Mouse (Mus musculus) kidney, postnatal 25 days (tissue): ENCODE data around the gene Bend6.

Source experiments
- DNase-seq, 2 experiments: peaks; one replicate each; pipeline ENCODE4 v3.0.0; 2021; ENCODE audit warnings: mixed read lengths in 2 of 2

The Bend6 gene

DNA sequence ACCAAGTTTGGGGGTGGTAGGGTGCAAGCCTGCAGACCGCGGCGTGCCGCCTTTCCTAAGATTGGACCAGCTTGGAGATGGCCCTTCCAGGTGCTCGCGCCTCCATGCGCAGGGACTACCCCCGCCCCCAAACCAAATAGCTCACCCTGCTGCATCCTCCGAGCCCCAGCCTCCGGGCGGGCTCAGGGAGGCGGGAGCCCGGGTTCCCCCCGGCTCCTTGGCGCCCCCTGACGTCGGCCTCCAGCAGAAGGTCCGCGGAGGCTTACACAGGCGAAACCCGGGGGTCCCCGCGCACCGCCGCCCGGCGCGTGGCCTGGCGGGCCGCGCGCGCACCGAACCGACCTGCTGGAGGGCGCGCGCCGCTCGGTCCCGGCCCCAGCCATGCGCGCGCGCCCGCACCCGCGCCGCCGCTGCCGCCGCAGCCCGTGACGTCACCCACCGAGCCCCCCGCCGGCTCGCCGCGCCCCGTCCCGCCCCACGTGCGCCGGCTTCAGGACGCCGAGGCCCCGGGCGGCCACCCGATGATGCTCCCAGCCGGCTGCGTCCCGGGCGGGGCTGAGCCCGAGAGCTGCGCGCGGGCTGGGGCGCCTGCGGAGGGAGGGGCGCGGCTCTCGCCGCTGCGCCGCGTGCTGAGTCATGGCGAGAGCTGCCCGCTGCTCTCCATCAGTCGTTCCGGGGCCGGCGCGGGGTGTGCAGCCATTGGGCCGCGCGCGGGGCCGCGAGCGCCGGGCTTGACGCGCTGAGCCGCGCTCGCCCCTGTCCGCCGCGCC, at the start of gene Bend6:
Bend6 (minus strand) TSS at position 396 of the 770 bp plus-strand sequence.
- DNase-seq: peak; percentile 14 to 50

DNA sequence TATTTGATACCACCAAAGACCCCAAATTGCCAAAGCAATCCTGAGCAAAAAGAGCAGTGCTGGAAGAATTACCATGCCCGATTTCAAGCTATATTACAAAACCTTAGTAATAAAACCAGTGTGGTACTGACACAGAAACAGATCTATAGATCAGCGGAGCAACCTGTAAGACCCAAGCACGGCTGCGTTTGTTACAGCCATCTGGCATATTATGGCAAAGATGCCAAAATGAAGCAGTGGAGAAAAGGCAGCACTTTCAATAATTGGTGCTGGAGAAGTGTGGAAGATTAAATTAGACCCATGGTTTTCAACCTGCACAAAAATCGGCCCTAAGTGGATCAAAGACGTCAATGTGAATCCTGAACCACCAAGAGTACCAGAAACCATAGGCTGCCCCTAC, 48.0 kb upstream of the Bend6 start:
- no peak for DNase-seq

DNA sequence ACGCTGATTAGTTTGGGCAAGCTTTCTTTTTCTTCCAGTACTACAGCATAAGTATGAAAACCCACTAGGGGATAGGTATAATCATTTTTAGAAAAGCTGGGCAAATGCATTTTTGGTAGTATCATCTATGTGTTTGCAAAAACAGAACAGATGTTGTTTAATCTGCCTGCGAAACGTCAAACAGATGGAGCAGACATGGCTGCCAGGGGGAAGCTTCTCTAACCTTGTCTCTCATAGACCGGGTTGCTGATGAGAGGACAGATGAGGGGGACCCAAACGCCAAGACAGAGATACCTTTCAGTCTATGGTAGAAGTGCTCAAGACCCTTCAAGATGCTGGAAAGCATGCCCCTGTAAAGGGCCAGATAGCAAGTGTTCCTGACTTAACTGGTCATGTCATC, 40.9 kb upstream of the Bend6 start:
- no peak for DNase-seq

- DNase-seq: peak in 1 of 2 experiments; percentile 4
Observed at GRCm38 (mm10) chr1:33947838-33948237, 40.2 kb upstream of the Bend6 start.

DNA sequence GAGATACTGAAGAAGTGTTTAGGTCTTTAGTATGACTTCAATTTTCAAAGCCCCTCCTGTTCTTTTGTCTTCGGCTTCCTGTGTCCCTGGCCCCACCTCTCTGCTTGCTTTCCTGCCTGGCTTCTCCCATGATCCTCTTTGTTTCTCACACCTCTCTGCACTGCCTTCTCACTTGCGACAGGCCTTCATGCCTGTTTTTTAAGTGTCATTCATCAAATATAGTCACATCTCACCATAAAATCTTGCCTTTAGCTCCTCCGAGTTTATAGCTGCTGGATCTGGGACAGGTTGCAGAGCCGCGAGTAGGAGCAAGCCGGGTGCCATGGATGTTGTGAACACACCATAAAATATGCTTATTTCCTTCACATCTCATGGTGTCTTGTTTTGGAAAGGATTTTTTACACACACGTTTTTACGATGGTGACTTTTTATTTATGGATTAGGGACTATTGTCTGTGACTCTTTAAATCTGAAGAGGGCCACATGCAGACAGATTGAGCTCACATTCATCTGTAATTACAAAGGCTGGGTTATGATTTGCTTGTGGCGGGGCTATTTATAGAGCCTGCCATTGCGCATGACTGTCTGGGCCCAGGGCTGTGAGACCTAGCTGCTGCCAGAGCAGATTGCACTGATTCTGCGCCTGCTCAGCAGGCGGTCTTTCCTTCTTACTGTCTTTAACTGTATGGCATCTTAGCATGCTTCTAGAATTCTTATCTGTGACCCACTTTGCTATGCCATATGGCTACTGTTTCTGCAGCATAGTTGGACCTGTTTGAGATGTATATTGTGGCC, 39.2 kb upstream of the Bend6 start:
- no peak for DNase-seq

DNA sequence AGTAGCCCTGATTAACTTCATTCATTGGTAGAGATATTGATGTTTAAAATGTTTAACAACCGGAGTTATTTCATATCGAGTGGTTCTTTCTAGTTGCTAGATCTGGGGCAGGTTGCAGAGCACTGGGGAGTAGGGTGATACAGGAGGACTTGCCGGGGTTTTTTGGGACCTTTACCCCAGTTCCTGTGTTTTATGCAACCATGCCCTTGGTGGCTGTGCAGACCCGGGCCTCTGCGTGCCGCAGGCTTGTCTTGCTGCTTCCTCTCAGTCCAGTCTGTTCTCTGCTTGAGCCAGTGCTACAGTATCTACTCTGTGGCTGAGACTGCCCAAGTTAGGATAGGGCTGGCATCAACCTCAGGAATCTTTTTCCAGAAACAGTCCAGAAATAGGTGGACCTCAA, 38.1 kb upstream of the Bend6 start:
- no peak for DNase-seq

- peak; percentile 47 to 59 for DNase-seq
Observed at GRCm38 (mm10) chr1:33944977-33945750, 37.5 kb upstream of the Bend6 start.

DNA sequence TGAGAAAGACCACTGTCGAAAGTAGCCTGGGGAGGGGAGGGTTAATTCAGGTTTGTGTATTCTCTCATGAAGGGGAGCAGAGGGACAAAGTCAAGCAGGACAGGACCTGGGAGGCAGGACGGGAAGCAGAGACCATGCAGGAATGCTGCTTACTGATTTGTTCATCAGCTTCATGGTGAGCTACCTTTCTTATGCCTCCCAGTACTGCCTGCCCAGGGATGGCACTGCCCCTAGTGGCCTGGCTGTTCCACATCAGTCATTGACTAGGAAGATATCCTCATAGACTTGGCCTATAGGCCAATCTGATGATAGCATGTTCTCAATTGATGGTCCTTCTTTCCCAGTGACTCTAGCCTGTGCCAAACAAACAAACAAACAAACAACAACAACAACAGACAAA, 36.3 kb upstream of the Bend6 start:
- no peak for DNase-seq

DNA sequence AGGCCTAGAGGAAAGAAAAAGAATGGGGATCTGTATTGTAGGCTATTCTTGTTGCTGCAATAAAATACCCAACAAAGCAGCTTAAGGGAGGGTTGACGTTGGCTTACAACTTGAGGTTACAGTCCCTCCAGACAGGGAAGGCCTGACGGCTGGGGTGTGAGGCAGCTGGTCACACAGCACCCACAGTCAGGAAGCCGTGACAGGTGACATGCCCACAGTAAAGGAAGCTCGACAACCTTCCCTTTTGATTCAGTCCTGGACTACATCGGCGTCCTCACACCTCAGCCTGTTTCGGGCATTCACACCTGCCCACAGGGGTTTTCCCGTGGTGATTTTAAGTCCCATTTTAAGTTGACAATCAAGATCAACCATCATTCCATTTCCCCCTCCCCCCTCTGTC, 35.0 kb upstream of the Bend6 start:
- no peak for DNase-seq

GRCm38 (mm10) chr1:33940364-33940928, 32.8 kb upstream of the Bend6 start:
- no peak for DNase-seq

DNA sequence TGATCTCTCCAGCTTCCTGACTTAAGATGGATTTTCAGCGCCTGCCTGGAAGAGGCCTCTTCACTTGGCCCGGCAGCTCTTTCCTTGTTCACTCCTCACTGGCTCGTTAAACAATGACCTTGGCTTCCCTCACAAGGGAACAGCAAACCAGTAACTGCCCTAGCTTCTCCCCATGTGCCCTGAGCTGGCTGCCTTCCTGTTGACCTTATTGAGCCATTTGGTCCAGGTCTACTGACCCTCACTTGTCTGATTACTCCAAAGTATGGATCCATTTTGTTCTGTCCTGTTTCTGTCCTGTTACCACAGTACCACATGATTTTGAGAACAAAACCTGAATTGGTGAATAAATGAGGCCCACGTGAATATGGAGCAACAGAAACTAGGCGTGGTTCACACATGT, 32.2 kb upstream of the Bend6 start:
- no peak for DNase-seq

DNA sequence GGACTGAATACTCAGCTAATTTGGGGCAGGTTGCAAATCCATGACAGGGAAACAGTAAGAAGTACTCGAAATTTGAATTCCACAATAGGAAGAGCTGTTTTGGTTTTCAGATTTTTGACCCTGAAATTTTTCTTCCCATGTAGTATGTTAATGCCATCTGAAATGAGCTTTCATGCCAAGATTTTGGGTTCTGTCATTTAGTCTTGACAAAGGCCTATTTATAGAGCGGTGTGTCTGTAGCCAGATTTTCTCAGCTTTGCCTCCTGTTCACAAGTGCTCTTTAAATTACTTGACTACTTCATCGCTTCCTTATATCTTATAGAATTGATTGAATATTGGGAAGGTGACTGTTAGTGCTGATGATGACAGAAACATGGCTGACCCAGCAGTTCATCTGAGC, 28.3 kb upstream of the Bend6 start:
- DNase-seq: no peak

DNA sequence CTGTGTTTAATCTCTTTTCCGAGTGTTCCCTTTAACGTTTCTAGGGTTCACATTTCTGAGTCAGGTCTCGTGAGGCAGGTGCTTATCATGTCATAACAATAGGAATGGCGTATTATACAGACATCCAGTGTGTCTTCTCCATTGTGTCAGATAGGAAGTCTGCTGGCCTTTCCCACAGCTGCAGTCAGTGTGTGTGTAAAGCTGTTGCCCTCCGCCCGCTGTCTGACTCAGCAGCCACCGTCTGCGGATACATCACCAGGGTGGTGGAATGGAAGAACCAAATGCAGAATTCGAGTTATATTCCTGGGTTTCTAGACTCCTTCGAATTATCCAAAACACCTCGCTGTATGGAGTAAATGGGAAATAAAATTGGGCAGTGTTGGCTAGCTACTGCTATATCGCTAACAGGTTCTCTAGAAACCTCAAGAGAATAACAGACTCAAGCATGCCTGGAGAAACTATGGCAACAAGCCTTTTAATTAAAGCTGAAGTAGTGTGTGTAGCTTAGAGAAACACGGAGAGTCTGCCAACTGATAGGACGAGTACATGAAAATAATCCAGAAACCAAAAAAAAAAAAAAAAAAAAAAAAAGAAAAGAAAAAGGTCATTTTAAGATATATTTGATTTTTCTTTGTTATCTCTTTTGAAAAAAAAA, 25.4 kb upstream of the Bend6 start:
- DNase-seq: no peak

DNA sequence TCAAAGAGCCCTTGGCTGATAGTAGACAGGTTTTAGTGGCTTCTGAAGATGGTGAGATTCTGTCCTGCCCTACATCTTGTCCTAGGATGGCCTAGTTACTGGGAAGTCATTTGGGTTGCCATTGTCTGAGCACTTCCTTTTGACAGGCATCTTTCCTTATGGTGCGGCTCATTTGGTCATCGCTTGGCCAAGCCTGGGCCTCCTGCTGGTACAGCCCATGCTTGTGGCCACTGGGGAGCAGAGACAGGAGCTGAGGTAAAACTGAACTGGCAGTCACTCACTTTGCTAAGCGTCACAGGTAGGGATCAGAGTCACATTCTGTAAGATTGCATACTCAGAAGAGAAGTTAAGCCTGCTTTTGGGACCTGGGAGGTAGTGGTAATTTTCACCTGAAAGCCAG, 24.6 kb upstream of the Bend6 start:
- no peak for DNase-seq

DNA sequence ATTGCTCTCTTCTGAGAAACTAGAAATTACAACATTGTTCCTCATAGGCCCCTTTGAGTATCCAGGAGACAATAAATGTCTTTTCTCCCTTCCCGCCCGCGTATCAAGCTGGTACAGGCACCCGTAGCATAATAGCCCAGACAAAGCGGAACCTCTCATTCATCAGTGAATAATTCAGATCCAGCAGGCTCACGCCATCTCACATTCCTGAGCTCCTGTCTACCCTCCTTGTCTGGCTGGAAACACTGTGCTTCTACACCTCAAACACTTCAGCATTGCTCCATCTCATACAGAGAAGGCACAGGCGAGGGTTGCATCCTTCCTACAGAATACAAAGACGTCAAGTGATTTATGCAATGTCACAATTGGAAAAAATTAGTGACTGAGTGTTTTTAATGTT, 24.2 kb upstream of the Bend6 start:
- no peak for DNase-seq

DNA sequence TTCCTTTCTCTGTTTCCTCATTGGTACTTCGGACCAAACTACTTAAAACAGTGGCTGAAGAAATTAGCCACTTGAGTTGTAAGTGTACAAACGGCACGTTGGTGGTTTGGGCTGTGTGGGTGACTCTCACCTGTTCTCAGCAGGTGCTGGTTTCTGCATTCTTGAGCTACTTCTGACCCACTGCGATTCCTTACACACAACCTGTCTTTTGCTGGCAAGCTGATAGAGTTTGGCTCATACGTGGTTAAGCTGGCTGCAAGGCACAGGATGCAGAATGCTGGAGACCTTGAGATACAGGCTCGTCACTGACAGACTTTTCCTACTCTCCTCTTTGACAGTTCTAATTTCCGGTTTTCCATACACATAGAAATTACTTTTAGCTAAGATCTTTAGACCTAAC, 19.9 kb upstream of the Bend6 start:
- no peak for DNase-seq

DNA sequence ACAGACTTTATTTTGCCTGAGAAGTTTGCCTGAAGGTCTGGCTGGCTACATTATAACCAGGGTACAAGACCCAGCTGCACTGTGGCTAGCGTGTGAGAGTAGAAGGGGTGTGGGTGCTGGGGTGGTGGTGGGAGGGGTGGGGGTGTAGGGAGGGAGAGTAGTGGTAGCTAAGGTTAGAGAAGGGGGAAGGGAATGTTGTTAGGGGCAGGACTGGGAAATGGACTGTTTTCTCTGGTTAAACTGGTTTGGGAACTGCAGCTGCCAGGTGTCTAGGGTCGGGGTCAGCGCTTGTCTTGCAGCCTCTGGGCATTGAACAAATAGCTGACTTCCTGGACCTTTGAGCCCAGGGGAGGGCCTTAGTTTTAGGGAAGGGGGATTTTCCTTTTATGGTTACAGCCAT, 17.7 kb upstream of the Bend6 start:
- DNase-seq: no peak

DNA sequence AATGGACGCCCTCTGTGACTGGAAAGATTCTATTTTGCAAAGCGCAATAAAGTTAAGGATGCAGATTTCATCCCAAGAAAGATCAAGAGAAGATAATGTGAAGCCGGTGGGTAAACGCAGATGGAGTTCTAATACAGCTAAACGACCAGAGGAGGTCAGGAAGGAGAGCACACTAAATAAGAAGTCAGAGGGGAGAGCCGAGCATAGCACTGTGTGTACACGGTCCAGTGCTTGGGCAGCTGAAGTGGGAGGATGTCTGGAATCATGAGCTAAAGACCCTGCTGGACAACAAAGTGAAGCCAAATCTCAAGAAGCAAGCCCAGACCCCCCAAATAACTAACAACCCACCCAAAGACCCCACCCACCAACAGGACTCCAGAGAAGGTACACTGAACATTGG, 15.4 kb upstream of the Bend6 start:
- no peak for DNase-seq

DNA sequence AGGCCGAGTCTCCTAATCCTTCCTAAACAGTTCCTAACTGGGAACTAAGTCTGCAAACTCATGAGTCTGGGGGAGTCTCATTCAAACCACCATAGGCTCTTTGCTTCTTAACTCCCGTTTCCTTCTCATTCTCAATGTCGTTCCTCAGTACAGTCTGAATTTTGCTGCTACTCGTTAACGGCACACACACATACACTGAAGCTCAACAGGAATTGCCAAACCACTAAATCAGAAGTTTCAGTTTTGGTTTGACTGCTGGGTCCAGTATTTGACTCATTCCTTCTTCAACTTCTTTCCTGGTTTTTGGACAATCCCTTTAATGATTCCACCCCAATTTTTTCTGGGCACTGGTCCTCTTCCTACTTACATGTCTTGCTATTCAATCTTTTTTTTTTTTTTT, 8.9 kb upstream of the Bend6 start:
- no peak for DNase-seq

- no peak for DNase-seq
Observed at GRCm38 (mm10) chr1:33911589-33911988, 4.0 kb upstream of the Bend6 start.

- DNase-seq: no peak
Observed at GRCm38 (mm10) chr1:33908191-33908962, 761 bp upstream of the Bend6 start, which contains the start of gene Dst. TSS of gene Dst (plus strand) at chr1:33908225.

- peak in 1 of 2 experiments; percentile 37 for DNase-seq
Observed at GRCm38 (mm10) chr1:33906927-33907326, 689 bp downstream of the Bend6 start.
